Mouse (Mus musculus): ENCODE measurements at regions not wholly inside any gene's neighbourhood (a gene's known extent, or its start where the extent isn't known, plus 50 kb on each side); places are given as distances from the start of the nearest gene placed in this dataset.

GRCm38 (mm10) chr1:133981185-133981584 is 55.9 kb upstream of the Fmod start:
- DNase-seq (ENCODE audit: low spot score), result no peak

DNA sequence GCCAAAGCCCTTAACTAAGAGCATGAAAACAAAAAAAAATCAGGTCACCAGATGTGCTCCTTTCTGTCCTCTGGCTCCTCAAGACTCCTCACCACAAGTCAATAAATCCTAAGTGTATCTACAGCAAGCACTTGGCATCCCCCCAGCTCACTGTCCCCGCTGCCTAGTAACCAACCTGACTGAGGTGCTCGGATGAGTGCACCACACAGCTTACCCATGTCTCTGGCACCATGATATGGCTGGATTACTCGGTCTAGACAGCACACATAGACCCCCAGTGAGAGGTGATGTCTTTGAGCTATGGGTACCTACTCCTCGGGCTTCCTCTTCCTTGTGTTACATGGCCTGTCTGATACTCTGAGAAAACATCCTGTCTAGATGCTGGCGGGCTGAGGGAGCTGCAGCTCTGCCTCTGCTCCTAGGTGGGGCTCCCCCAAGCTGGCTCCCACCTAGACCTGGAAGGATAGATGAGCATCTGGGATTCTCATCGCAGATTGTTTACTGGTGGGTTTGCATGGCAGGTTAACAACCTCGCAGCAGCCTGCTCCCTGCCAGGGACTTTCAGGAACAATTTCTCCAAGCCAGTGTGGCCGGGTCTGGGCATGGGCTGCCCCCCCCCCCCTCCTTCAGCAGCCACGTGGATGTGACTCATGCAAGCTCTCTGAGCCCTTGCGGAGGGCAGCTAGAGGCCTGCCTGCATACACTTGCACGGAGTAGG is 57.2 kb upstream of the Prelp start:
- DNase-seq (ENCODE audit: low spot score), result no peak

DNA sequence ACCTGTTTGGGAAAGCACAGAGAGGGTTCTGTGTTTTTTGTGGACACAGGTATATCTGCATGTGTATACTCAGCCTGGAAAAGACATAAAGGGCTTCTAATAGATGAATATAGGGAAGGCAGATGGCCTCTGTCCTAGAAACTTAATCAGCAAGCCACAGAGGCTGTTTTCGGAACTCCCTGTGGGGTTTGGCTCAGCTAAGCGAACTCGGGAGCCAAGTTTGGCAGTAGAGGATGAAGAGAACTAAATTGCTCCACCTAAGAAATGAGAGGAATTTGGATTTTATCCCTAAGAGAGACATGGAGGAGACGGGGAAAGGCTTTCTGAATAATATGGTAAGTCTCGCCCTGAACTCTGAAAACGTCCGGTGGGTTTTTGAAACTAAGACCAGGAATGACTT is 56.0 kb upstream of the Prelp start:
- no peak for DNase-seq (ENCODE audit: low spot score)

GRCm38 (mm10) chr1:133973801-133974200 is 52.6 kb upstream of the Prelp start:
- no peak for DNase-seq (ENCODE audit: low spot score)

GRCm38 (mm10) chr1:133971290-133971689 is 50.1 kb upstream of the Prelp start:
- DNase-seq (ENCODE audit: low spot score), result peak; percentile 39

All from embryo, embryonic 10.5 days (tissue).